In the genomic region with DNA sequence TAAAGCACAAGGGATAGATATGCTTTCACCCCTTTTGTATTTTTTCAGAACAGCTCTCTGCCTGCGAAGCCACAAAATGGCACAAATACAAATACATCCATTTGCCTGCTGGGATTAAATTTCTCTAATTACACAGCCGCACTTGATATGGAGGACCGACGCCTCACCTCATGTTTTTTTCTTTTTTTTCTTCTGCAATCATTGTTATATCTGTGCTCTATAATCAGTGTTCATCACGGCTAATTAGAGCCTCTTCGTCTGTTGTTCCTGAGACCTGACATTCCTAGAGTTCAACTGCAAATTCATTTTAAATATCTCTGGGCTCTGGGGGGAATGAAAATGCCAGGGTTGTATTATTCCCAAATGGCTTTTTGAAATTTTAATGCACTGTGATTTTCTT, we compare ENCODE assay signal across 21 mouse cellular contexts.
DNase-seq lines count a peak whose midpoint lies in the region; ATAC-seq lines count a peak whose summit lies in the region.
"Had no signal": no experiment of that assay in that cellular context is flagged by ENCODE, and none has a peak within 500 bp of the region (broad histone marks: within the 10 kb centered on the region; RNA-seq: fewer than 3 reads in every experiment).

No protein-coding gene starts in this region.

- H3K27ac ChIP-seq in forebrain, embryonic 13.5 days, result no peak overlapping the region
- H3K27ac ChIP-seq in forebrain, embryonic 10.5 days, result no peak overlapping the region
- no peak overlapping the region for H3K27ac ChIP-seq in midbrain, embryonic 14.5 days (replicated peaks; ENCODE audit: low read depth, low read length)
- no peak overlapping the region for H3K27ac ChIP-seq in midbrain, embryonic 16.5 days (ENCODE audit: low read length)
- no peak overlapping the region for H3K27ac ChIP-seq in forebrain, embryonic 15.5 days (replicated peaks)
- H3K27ac ChIP-seq: embryonic facial prominence, embryonic 13.5 days; gastrocnemius, adult 2 months; heart, embryonic 13.5 days had no signal

- WGBS in forebrain, embryonic 13.5 days, result 34% methylated on average over 6 of the region's 6 CpGs
- WGBS in forebrain, embryonic 10.5 days, result 71% methylated on average over 6 of the region's 6 CpGs
- WGBS in midbrain, embryonic 14.5 days, result 57% methylated on average over 6 of the region's 6 CpGs
- WGBS in midbrain, embryonic 16.5 days, result 41% methylated on average over 6 of the region's 6 CpGs
- WGBS in forebrain, embryonic 15.5 days, result 26% methylated on average over 6 of the region's 6 CpGs

- ATAC-seq in forebrain, embryonic 13.5 days, result peak; percentile 50; the same call in 1 of the 2 replicates
- no peak for ATAC-seq in midbrain, embryonic 14.5 days (ENCODE audit: low FRiP score, low TSS enrichment)
- ATAC-seq in midbrain, embryonic 16.5 days, result no peak
- ATAC-seq in forebrain, embryonic 15.5 days (replicated peaks), result peak; percentile 55; the same call in 1 of the 2 replicates
- ATAC-seq in erythroid progenitor cell, adult 5-6 weeks (replicated peaks; ENCODE audit: low FRiP score, poor library complexity, severe bottlenecking), result no peak
- ATAC-seq: intestine, embryonic 16.5 days had no signal

- no peaks in the 10 kb centered on the region for H3K36me3 ChIP-seq in forebrain, embryonic 13.5 days (ENCODE audit: poor library complexity, severe bottlenecking)
- H3K36me3 ChIP-seq in forebrain, embryonic 10.5 days (replicated peaks), result no peaks in the 10 kb centered on the region
- no peaks in the 10 kb centered on the region for H3K36me3 ChIP-seq in midbrain, embryonic 14.5 days (ENCODE audit: control insufficient read depth, insufficient read depth, low read length)
- no peaks in the 10 kb centered on the region for H3K36me3 ChIP-seq in midbrain, embryonic 16.5 days (ENCODE audit: control insufficient read depth, insufficient read depth, low read length)
- no peaks in the 10 kb centered on the region for H3K36me3 ChIP-seq in forebrain, embryonic 15.5 days
- H3K36me3 ChIP-seq: embryonic facial prominence, embryonic 13.5 days; heart, embryonic 13.5 days had no signal

- no peaks in the 10 kb centered on the region for H3K27me3 ChIP-seq in forebrain, embryonic 13.5 days
- H3K27me3 ChIP-seq in forebrain, embryonic 10.5 days (ENCODE audit: poor library complexity, severe bottlenecking), result no peaks in the 10 kb centered on the region
- H3K27me3 ChIP-seq in midbrain, embryonic 14.5 days (ENCODE audit: control insufficient read depth, insufficient read depth, low read length), result no peaks in the 10 kb centered on the region
- no peaks in the 10 kb centered on the region for H3K27me3 ChIP-seq in midbrain, embryonic 16.5 days (ENCODE audit: control insufficient read depth, insufficient read depth, low read depth, low read length)
- H3K27me3 ChIP-seq in forebrain, embryonic 15.5 days, result no peaks in the 10 kb centered on the region
- H3K27me3 ChIP-seq: CH12.LX; embryonic facial prominence, embryonic 13.5 days; heart, embryonic 13.5 days had no signal

- H3K4me1 ChIP-seq in forebrain, embryonic 13.5 days, result peaks cover 4% of the 10 kb centered on the region
- H3K4me1 ChIP-seq in forebrain, embryonic 10.5 days, result peaks cover 12% of the 10 kb centered on the region
- H3K4me1 ChIP-seq in midbrain, embryonic 14.5 days (ENCODE audit: control insufficient read depth, insufficient read depth, low read length), result peaks cover 4% of the 10 kb centered on the region; the same call in 1 of the 2 replicates
- peaks cover 7% of the 10 kb centered on the region for H3K4me1 ChIP-seq in midbrain, embryonic 16.5 days (ENCODE audit: control insufficient read depth, insufficient read depth, low read length)
- no peaks in the 10 kb centered on the region for H3K4me1 ChIP-seq in forebrain, embryonic 15.5 days
- H3K4me1 ChIP-seq: heart, embryonic 13.5 days had no signal

- DNase-seq in forebrain, embryonic 10.5 days (ENCODE audit: extremely low spot score, low spot score), result no peak
- peak; percentile 23 for DNase-seq in midbrain, embryonic 14.5 days
- DNase-seq in retina, postnatal 1 day, result peak; percentile 12
- no peak for DNase-seq in frontal cortex, postnatal 10 days (ENCODE audit: low spot score in 2 of 2)
- DNase-seq: adrenal gland, adult 2 months; adrenal gland, postnatal 25 days; cerebellum, adult 11 months; cerebellum, adult 8-10 months; cerebellum, postnatal 14 days; gastrocnemius, adult 2 months; gastrocnemius, postnatal 25 days; heart, postnatal 36 days; kidney, adult 2 months had no signal

- no peak overlapping the region for H3K4me2 ChIP-seq in forebrain, embryonic 13.5 days
- no peak overlapping the region for H3K4me2 ChIP-seq in midbrain, embryonic 14.5 days (ENCODE audit: low read length)
- H3K4me2 ChIP-seq in midbrain, embryonic 16.5 days (ENCODE audit: low read length), result no peak overlapping the region
- H3K4me2 ChIP-seq in forebrain, embryonic 15.5 days (replicated peaks), result no peak overlapping the region
- H3K4me2 ChIP-seq: embryonic facial prominence, embryonic 13.5 days; heart, embryonic 13.5 days had no signal

- no peaks in the 10 kb centered on the region for H3K9me3 ChIP-seq in forebrain, embryonic 13.5 days (replicated peaks)
- H3K9me3 ChIP-seq in forebrain, embryonic 10.5 days, result no peaks in the 10 kb centered on the region
- no peaks in the 10 kb centered on the region for H3K9me3 ChIP-seq in midbrain, embryonic 14.5 days (ENCODE audit: control insufficient read depth, low read length)
- no peaks in the 10 kb centered on the region for H3K9me3 ChIP-seq in midbrain, embryonic 16.5 days (replicated peaks; ENCODE audit: control insufficient read depth, low read length, poor library complexity, severe bottlenecking)
- H3K9me3 ChIP-seq in forebrain, embryonic 15.5 days, result no peaks in the 10 kb centered on the region
- H3K9me3 ChIP-seq: embryonic facial prominence, embryonic 13.5 days; heart, embryonic 13.5 days had no signal

- H3K4me3 ChIP-seq in forebrain, embryonic 13.5 days, result no peak overlapping the region
- no peak overlapping the region for H3K4me3 ChIP-seq in forebrain, embryonic 10.5 days
- no peak overlapping the region for H3K4me3 ChIP-seq in midbrain, embryonic 14.5 days (replicated peaks; ENCODE audit: low read depth, low read length)
- H3K4me3 ChIP-seq in midbrain, embryonic 16.5 days (ENCODE audit: low read depth, low read length), result no peak overlapping the region
- no peak overlapping the region for H3K4me3 ChIP-seq in forebrain, embryonic 15.5 days
- H3K4me3 ChIP-seq: embryonic facial prominence, embryonic 13.5 days; gastrocnemius, adult 2 months; heart, embryonic 13.5 days had no signal

- no peak overlapping the region for H3K9ac ChIP-seq in forebrain, embryonic 13.5 days
- H3K9ac ChIP-seq in midbrain, embryonic 14.5 days (replicated peaks; ENCODE audit: low read length), result no peak overlapping the region
- no peak overlapping the region for H3K9ac ChIP-seq in midbrain, embryonic 16.5 days (ENCODE audit: low read depth, low read length)
- H3K9ac ChIP-seq in forebrain, embryonic 15.5 days (replicated peaks), result no peak overlapping the region
- H3K9ac ChIP-seq: embryonic facial prominence, embryonic 13.5 days; heart, embryonic 13.5 days had no signal

Comparison
In these comparisons a context has a peak if more than half of its experiments do, and no peak if none do; other contexts are left out.
1. ATAC-seq: peak in forebrain, embryonic 13.5 days (single experiment) and forebrain, embryonic 15.5 days (single experiment); none in midbrain, embryonic 14.5 days (single experiment), midbrain, embryonic 16.5 days (single experiment) and erythroid progenitor cell, adult 5-6 weeks (single experiment).
2. DNase-seq: peak in midbrain, embryonic 14.5 days (single experiment) and retina, postnatal 1 day (single experiment); none in forebrain, embryonic 10.5 days (single experiment) and frontal cortex, postnatal 10 days (0 of 2).